Mouse (Mus musculus) heart, embryonic 12.5 days (tissue): ENCODE results near the gene Tspyl3. TPM values are rescaled to one million over a fixed set of nuclear protein-coding genes. Genes with fewer than 3 reads are reported as not detected.

ENCODE experiments used
- ATAC-seq: fragments of 200-750 bp; cut with Nextera tagmentation; 2 replicates; pipeline ENCODE4 v1.8.0; 2017; ENCODE audit warnings: moderate TSS enrichment, moderate library complexity; ENCODE audit not compliant: insufficient number of reproducible peaks, low FRiP score
- H3K27ac ChIP-seq: fragments of 300-500 bp; sonication (generic); 2 replicates; pipeline ENCODE4 v1.5.1; 2016; ENCODE audit warnings: mild to moderate bottlenecking, moderate library complexity; ENCODE audit not compliant: poor library complexity, severe bottlenecking
- H3K27me3 ChIP-seq: fragments of 300-500 bp; sonication (generic); replicated peaks from 2 replicates; pipeline ENCODE4 v1.6.1; 2016; ENCODE audit warnings: mild to moderate bottlenecking, moderate library complexity
- H3K36me3 ChIP-seq: fragments of 300-500 bp; sonication (generic); 2 replicates; pipeline ENCODE4 v1.6.1; 2016; ENCODE audit warnings: mild to moderate bottlenecking, moderate library complexity
- H3K4me1 ChIP-seq: fragments of 300-500 bp; sonication (generic); replicated peaks from 2 replicates; pipeline ENCODE4 v1.6.1; 2016; ENCODE audit warnings: mild to moderate bottlenecking
- H3K4me2 ChIP-seq: fragments of 300-500 bp; sonication (generic); 2 replicates; pipeline ENCODE4 v1.6.1; 2016; ENCODE audit warnings: mild to moderate bottlenecking, moderate library complexity
- H3K4me3 ChIP-seq: fragments of 300-500 bp; sonication (generic); 2 replicates; pipeline ENCODE4 v1.5.1; 2016; ENCODE audit warnings: mild to moderate bottlenecking
- H3K9ac ChIP-seq: fragments of 300-500 bp; sonication (generic); 2 replicates; pipeline ENCODE4 v1.6.1; 2016; ENCODE audit warnings: mild to moderate bottlenecking, moderate library complexity
- H3K9me3 ChIP-seq: fragments of 300-500 bp; sonication (generic); replicated peaks from 2 replicates; pipeline ENCODE4 v1.6.1; 2016; ENCODE audit warnings: mild to moderate bottlenecking, moderate library complexity
- WGBS: fragments of 180-500 bp; shearing (Covaris S2); methylation state at CpG from one replicate; pipeline ENCODE4 v1.1.7; 2016; 5-methylcytosine and 5-hydroxymethylcytosine counted together
- polyA plus RNA-seq: library from polyadenylated mRNA; unstranded; fragments of >200 nt; fragmentation: Nextera tagmentation; extraction: Ambion mirVana; gene quantifications from 2 replicates; pipeline ENCODE4 v1.2.1, GENCODE M21; 2016

Tspyl3 gene
- polyA plus RNA-seq, 1 experiment from 2014 or later: 7.0 TPM

GRCm38 (mm10) chr2:153242156-153242555, 16.9 kb upstream of the Tspyl3 start:
- H3K4me2 ChIP-seq: peak overlapping the region; percentile 90
- H3K4me3 ChIP-seq: peak overlapping the region; percentile 65
- ATAC-seq: no peak
- no peak overlapping the region for H3K27ac ChIP-seq
- H3K9me3 ChIP-seq: no peaks in the 10 kb centered on the region
- peak overlapping the region; percentile 89 for H3K9ac ChIP-seq
- peaks cover 27% of the 10 kb centered on the region; the same call in 1 of the 2 replicates for H3K36me3 ChIP-seq
- 60% methylated on average over 6 of the region's 6 CpGs for WGBS
- peaks cover 37% of the 10 kb centered on the region for H3K4me1 ChIP-seq
- H3K27me3 ChIP-seq: no peaks in the 10 kb centered on the region

DNA sequence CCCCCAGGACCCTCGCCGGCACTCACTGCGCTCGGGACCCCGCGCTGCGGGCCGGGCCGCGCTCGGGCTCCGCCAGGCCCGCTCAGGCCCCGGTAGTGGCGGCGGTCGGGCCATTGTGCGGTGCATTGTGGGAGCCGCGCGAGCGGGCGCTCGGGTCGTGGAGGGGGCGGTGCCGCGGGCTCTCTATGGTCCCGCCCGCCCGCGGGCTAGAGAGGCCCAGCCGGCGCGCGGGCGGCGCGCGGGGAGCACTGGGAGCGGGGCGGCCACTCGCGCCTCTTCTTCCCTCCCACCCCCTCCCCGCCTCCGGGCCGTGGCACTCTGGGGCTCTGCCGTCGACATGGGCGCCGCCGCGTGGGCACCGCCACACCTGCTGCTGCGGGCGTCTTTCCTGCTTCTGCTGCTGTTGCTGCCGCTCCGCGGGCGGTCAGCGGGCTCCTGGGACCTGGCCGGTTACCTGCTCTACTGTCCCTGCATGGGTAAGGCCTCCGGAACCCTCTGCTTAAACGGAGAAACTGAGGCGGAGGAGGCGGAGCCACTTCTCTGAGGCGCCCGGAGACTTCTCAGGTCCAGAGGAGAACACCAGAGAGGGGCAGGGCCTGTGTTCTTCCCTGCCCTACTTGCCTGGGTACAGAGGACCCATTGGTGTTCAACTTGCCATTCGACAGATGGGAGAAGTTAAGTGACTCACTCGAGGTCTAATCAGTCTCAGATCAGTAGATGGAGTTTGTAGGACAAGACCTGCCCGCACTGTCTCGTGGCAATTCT, 16.2 kb upstream of the Tspyl3 start, which contains the start of the genes Plagl2 and Pofut1:
Gene Plagl2 (minus strand): TSS at position 177 of the 765 bp plus-strand sequence.
Gene Pofut1 (plus strand): TSS at position 284 of the 765 bp plus-strand sequence.
- peaks cover 27% of the 10 kb centered on the region; the same call in 1 of the 2 replicates for H3K36me3 ChIP-seq
- WGBS: under 1% methylated on average over 63 of the region's 72 CpGs
- H3K4me3 ChIP-seq: peak within 1 kb of the TSS; percentile 65
- peaks cover 42% of the 10 kb centered on the region for H3K4me1 ChIP-seq
- H3K27ac ChIP-seq: peak within 1 kb of the TSS; percentile 84
- ATAC-seq: peak; percentile 98
- no peaks in the 10 kb centered on the region for H3K27me3 ChIP-seq
- peak within 1 kb of the TSS; percentile 90 for H3K4me2 ChIP-seq
- peak within 1 kb of the TSS; percentile 89 for H3K9ac ChIP-seq
- no peaks in the 10 kb centered on the region for H3K9me3 ChIP-seq

- no peaks in the 10 kb centered on the region for H3K27me3 ChIP-seq
- H3K4me3 ChIP-seq: peak overlapping the region; percentile 65
- no peaks in the 10 kb centered on the region for H3K9me3 ChIP-seq
- H3K36me3 ChIP-seq: peaks cover 31% of the 10 kb centered on the region
- peak; percentile 69 for ATAC-seq
- peak overlapping the region; percentile 90 for H3K4me2 ChIP-seq
- H3K27ac ChIP-seq: peak overlapping the region; percentile 84
- under 1% methylated on average over 33 of the region's 33 CpGs for WGBS
- H3K9ac ChIP-seq: peak overlapping the region; percentile 89
- H3K4me1 ChIP-seq: peaks cover 42% of the 10 kb centered on the region
These were observed 15.5 kb upstream of the Tspyl3 start for GRCm38 (mm10) chr2:153240701-153241235.

DNA sequence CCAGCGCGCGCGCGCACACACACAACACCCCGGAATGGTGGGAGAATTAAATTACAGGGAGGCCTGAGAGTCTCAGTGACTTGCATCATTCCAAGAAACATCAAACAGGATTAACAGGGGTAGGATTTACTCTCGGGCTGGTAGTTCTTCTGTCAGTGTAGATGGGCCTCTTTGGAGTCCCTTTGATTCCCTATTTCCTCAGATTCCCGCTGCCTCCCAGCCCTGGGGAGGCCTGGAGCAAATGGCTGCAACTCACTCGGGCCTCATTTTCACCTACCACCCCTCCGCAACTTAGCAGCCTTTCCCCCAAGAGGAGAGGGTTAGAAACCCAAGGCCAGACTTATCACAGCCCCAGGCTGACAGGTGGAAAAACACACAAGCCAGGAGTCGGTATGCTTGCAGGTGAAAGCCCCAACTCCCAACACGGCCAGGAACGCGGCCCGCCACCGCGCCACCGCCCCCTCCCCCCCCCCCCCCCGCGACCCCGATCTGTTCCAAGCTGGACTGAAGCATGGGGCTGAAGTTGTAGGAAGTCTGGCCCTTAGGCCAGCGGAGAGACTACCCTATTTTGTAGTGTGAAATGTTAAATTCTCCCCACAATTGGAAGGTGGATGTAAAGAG, 14.7 kb upstream of the Tspyl3 start:
- Histone ChIP-seq H3K27ac (peak overlapping the region; percentile 84), H3K9me3 (no peaks in the 10 kb centered on the region), H3K9ac (peak overlapping the region; percentile 89), H3K4me2 (peak overlapping the region; percentile 90), H3K36me3 (peaks cover 31% of the 10 kb centered on the region), H3K4me1 (peaks cover 42% of the 10 kb centered on the region), H3K4me3 (peak overlapping the region; percentile 65), H3K27me3 (no peaks in the 10 kb centered on the region)
- WGBS: 3% methylated on average over 22 of the region's 22 CpGs
- ATAC-seq: no peak

DNA sequence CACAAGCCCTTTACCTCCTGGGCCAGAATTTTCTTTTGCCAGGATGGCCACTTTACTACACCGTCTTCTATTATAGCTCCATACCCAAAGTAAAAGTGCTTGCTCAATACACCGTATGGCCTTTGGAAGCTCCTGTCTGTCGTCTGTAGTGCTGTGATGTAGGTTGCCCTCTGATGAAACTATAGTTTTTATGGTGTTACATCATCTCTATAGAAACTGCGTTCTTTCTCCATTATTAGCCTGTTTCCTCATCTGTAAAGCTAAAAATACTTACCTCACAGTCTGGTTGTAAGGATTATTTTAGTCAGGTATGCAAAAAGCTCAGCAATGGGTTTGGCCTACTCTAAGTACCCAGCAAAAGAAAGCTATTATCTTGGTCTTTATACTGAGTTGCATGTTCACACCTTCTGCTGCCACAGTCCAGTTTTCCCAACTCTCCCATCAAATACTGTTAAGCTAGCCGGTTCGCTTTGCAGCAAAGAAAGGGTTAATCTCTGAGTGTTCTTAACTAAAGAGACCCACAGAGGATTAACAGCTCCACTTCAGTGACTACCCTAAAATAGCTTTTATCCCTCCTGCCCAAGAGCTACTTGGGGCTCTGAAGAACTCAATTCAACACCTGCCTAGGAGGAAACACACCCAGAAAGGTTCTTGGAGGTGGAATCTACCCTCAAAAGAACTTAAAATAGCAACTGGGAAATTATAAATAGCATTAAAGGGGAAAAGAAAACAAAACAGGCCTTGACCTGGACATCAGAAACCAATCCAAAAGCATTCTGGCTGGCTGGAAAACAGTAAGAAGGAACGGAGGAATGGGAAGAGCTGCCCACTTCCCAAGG, 14.0 kb upstream of the Tspyl3 start:
- no peaks in the 10 kb centered on the region for H3K9me3 ChIP-seq
- ATAC-seq: no peak
- H3K27me3 ChIP-seq: no peaks in the 10 kb centered on the region
- H3K4me3 ChIP-seq: peak overlapping the region; percentile 65
- peaks cover 42% of the 10 kb centered on the region for H3K4me1 ChIP-seq
- WGBS: 42% methylated on average over 7 of the region's 7 CpGs
- H3K4me2 ChIP-seq: peak overlapping the region; percentile 90
- H3K9ac ChIP-seq: peak overlapping the region; percentile 89
- peaks cover 32% of the 10 kb centered on the region for H3K36me3 ChIP-seq
- H3K27ac ChIP-seq: peak overlapping the region; percentile 84

DNA sequence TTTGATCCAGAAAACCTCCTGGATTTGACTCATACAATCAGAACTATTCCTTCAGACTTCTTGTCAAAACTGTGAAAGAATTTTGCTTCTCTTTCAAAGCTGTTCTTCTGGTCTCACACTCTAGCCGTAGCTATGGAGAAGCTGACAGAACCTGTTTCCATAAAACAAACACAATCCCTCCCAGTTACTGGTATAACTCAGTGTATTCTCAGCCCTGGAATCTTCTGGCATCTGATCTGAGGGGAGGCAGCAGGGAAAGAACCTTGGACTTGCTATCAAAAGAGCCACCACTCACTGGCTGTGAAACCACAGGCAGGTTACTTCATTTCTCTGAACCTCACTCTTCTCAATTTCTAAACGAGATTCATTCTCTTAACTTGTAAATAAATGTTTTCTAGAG, 13.2 kb upstream of the Tspyl3 start:
- H3K4me2 ChIP-seq: peak overlapping the region; percentile 90; the same call in 1 of the 2 replicates
- H3K36me3 ChIP-seq: peaks cover 36% of the 10 kb centered on the region
- no peaks in the 10 kb centered on the region for H3K27me3 ChIP-seq
- WGBS: 65% methylated on average over 2 of the region's 2 CpGs
- peaks cover 41% of the 10 kb centered on the region for H3K4me1 ChIP-seq
- no peaks in the 10 kb centered on the region for H3K9me3 ChIP-seq
- no peak overlapping the region for H3K4me3 ChIP-seq
- H3K27ac ChIP-seq: peak overlapping the region; percentile 50; the same call in 1 of the 2 replicates
- no peak for ATAC-seq
- H3K9ac ChIP-seq: no peak overlapping the region

GRCm38 (mm10) chr2:153237891-153238290, 12.7 kb upstream of the Tspyl3 start:
- H3K27ac ChIP-seq: no peak overlapping the region

DNA sequence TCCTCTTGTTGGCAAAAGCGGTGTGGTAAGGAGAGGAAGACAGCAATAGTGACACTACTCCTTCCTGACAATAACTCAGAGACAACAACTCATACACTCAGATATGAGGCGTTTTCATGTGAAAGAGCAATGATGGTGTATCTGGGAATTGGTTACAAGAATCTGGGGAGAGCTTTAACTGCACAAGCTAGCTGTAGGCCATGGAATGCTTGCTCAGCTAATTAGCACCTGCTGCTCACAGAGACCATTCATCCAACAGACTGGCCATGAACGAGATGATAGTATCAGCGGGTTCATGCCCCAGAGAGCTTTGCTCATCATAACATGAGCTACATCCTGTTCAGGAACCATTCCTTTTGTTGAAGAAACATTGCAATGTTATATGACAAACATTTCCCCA, 12.0 kb upstream of the Tspyl3 start:
- Histone ChIP-seq H3K27ac (no peak overlapping the region), H3K4me3 (no peak overlapping the region), H3K9ac (no peak overlapping the region), H3K4me1 (peaks cover 36% of the 10 kb centered on the region), H3K4me2 (no peak overlapping the region), H3K9me3 (no peaks in the 10 kb centered on the region), H3K36me3 (peaks cover 44% of the 10 kb centered on the region), H3K27me3 (no peaks in the 10 kb centered on the region)
- WGBS: 87% methylated on average over 4 of the region's 4 CpGs
- ATAC-seq: no peak

More at GRCm38 (mm10) chr2:153237891-153238290, 12.7 kb upstream of the Tspyl3 start:
- 65% methylated on average over 4 of the region's 4 CpGs for WGBS
- H3K4me1 ChIP-seq: peaks cover 38% of the 10 kb centered on the region
- H3K36me3 ChIP-seq: peaks cover 39% of the 10 kb centered on the region
- H3K9me3 ChIP-seq: no peaks in the 10 kb centered on the region
- H3K4me2 ChIP-seq: no peak overlapping the region
- no peak overlapping the region for H3K4me3 ChIP-seq
- H3K27me3 ChIP-seq: no peaks in the 10 kb centered on the region
- no peak for ATAC-seq
- H3K9ac ChIP-seq: no peak overlapping the region

DNA sequence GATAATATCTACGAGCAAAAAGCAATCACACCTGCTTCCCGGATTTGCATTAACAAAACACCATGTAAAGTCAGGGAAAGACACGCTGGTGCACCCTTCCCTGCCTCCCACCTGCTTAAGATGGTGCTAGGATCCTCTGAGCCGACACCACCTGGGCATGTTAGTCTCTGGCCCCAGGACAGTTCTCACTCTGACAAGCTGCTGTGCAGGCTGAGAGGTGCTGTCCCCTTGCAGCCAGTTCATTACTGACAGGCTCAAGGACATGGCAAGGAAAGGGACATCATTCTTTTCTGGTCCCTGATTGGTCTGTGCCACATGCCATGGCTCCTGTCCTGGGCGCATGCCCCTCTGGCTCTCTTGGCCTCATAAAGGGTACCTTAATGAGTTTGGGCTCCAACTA, 3.3 kb upstream of the Tspyl3 start:
- no peak overlapping the region for H3K4me2 ChIP-seq
- H3K9me3 ChIP-seq: no peaks in the 10 kb centered on the region
- no peak overlapping the region for H3K9ac ChIP-seq
- H3K27me3 ChIP-seq: no peaks in the 10 kb centered on the region
- WGBS: 83% methylated on average over 5 of the region's 5 CpGs
- no peak for ATAC-seq
- peaks cover 58% of the 10 kb centered on the region for H3K36me3 ChIP-seq
- no peak overlapping the region for H3K27ac ChIP-seq
- H3K4me1 ChIP-seq: peaks cover 39% of the 10 kb centered on the region
- H3K4me3 ChIP-seq: no peak overlapping the region

GRCm38 (mm10) chr2:153227959-153228358, 2.7 kb upstream of the Tspyl3 start:
- no peak overlapping the region for H3K27ac ChIP-seq
- no peaks in the 10 kb centered on the region for H3K9me3 ChIP-seq
- peaks cover 39% of the 10 kb centered on the region for H3K4me1 ChIP-seq
- peaks cover 53% of the 10 kb centered on the region for H3K36me3 ChIP-seq
- no peak overlapping the region for H3K9ac ChIP-seq
- H3K4me2 ChIP-seq: no peak overlapping the region
- no peak overlapping the region for H3K4me3 ChIP-seq
- peak; percentile 40; the same call in 1 of the 2 replicates for ATAC-seq
- WGBS: 60% methylated on average over 4 of the region's 4 CpGs
- no peaks in the 10 kb centered on the region for H3K27me3 ChIP-seq
